Mouse (Mus musculus): ENCODE data around the gene Sfrp5. TPM values are rescaled to one million over a fixed set of nuclear protein-coding genes. Genes with fewer than 3 reads are reported as not detected.

Gene Sfrp5
- polyA plus RNA-seq, 1 experiment, result 0.10 TPM

- H3K27me3 ChIP-seq (ENCODE audit: control insufficient read depth, insufficient read depth, low read length), result no peaks in the 10 kb centered on the region
- H3K4me1 ChIP-seq (ENCODE audit: control insufficient read depth, insufficient read depth, low read length), result peaks cover 19% of the 10 kb centered on the region
- peak within 1 kb of the TSS; percentile 75 for H3K4me3 ChIP-seq (ENCODE audit: control insufficient read depth, low read depth, low read length)
- TF ChIP-seq POLR2A (IDR thresholded peaks at IDR 0.05; ENCODE audit: control insufficient read depth, low read depth, low read length) (peak; percentile 55; the same call in 1 of the 2 replicates), CTCF (IDR thresholded peaks at IDR 0.05; ENCODE audit: control insufficient read depth, insufficient read depth, insufficient replicate concordance, low read depth, low read length) (no peak)
- H3K27ac ChIP-seq (ENCODE audit: control insufficient read depth, insufficient read depth, low read depth, low read length), result peak within 1 kb of the TSS; percentile 32; the same call in 1 of the 2 replicates
- H3K36me3 ChIP-seq (ENCODE audit: control insufficient read depth, insufficient read depth, low read length), result no peaks in the 10 kb centered on the region
These were observed 38.3 kb downstream of the Sfrp5 start, which contains the start of gene Zfyve27 for GRCm38 (mm10) chr19:42163764-42164163. TSS of gene Zfyve27 (plus strand) at chr19:42163951.

- Histone ChIP-seq H3K4me3 (ENCODE audit: control insufficient read depth, low read depth, low read length) (no peak overlapping the region), H3K27me3 (ENCODE audit: control insufficient read depth, insufficient read depth, low read length) (no peaks in the 10 kb centered on the region), H3K36me3 (ENCODE audit: control insufficient read depth, insufficient read depth, low read length) (no peaks in the 10 kb centered on the region), H3K4me1 (ENCODE audit: control insufficient read depth, insufficient read depth, low read length) (peaks cover 4% of the 10 kb centered on the region), H3K27ac (ENCODE audit: control insufficient read depth, insufficient read depth, low read depth, low read length) (no peak overlapping the region)
- TF ChIP-seq CTCF (IDR thresholded peaks at IDR 0.05; ENCODE audit: control insufficient read depth, insufficient read depth, insufficient replicate concordance, low read depth, low read length) (no peak), POLR2A (IDR thresholded peaks at IDR 0.05; ENCODE audit: control insufficient read depth, low read depth, low read length) (no peak)
These were observed 43.6 kb downstream of the Sfrp5 start for GRCm38 (mm10) chr19:42158246-42159017.

GRCm38 (mm10) chr19:42157493-42158237 is 44.4 kb downstream of the Sfrp5 start:
- H3K36me3 ChIP-seq (ENCODE audit: control insufficient read depth, insufficient read depth, low read length), result no peaks in the 10 kb centered on the region
- no peak for TF ChIP-seq POLR2A (IDR thresholded peaks at IDR 0.05; ENCODE audit: control insufficient read depth, low read depth, low read length)
- no peak for TF ChIP-seq CTCF (IDR thresholded peaks at IDR 0.05; ENCODE audit: control insufficient read depth, insufficient read depth, insufficient replicate concordance, low read depth, low read length)
- H3K4me1 ChIP-seq (ENCODE audit: control insufficient read depth, insufficient read depth, low read length), result peaks cover 5% of the 10 kb centered on the region
- H3K27ac ChIP-seq (ENCODE audit: control insufficient read depth, insufficient read depth, low read depth, low read length), result no peak overlapping the region
- no peaks in the 10 kb centered on the region for H3K27me3 ChIP-seq (ENCODE audit: control insufficient read depth, insufficient read depth, low read length)
- no peak overlapping the region for H3K4me3 ChIP-seq (ENCODE audit: control insufficient read depth, low read depth, low read length)

- TF ChIP-seq CTCF (IDR thresholded peaks at IDR 0.05; ENCODE audit: control insufficient read depth, insufficient read depth, insufficient replicate concordance, low read depth, low read length) (peak; percentile 82), POLR2A (IDR thresholded peaks at IDR 0.05; ENCODE audit: control insufficient read depth, low read depth, low read length) (no peak)
- no peaks in the 10 kb centered on the region; the same call in 1 of the 2 replicates for H3K27me3 ChIP-seq (ENCODE audit: control insufficient read depth, insufficient read depth, low read length)
- H3K4me1 ChIP-seq (ENCODE audit: control insufficient read depth, insufficient read depth, low read length), result peaks cover 25% of the 10 kb centered on the region
- no peaks in the 10 kb centered on the region for H3K36me3 ChIP-seq (ENCODE audit: control insufficient read depth, insufficient read depth, low read length)
- no peak overlapping the region for H3K4me3 ChIP-seq (ENCODE audit: control insufficient read depth, low read depth, low read length)
- H3K27ac ChIP-seq (ENCODE audit: control insufficient read depth, insufficient read depth, low read depth, low read length), result no peak overlapping the region; the same call in 1 of the 2 replicates
These were observed 50.1 kb downstream of the Sfrp5 start for GRCm38 (mm10) chr19:42151990-42152389.

GRCm38 (mm10) chr19:42148569-42148860 is 53.5 kb downstream of the Sfrp5 start:
- TF ChIP-seq POLR2A (IDR thresholded peaks at IDR 0.05; ENCODE audit: control insufficient read depth, low read depth, low read length), result no peak
- no peak for TF ChIP-seq CTCF (IDR thresholded peaks at IDR 0.05; ENCODE audit: control insufficient read depth, insufficient read depth, insufficient replicate concordance, low read depth, low read length)
- no peak overlapping the region for H3K27ac ChIP-seq (ENCODE audit: control insufficient read depth, insufficient read depth, low read depth, low read length)
- peak overlapping the region; percentile 88 for H3K4me3 ChIP-seq (ENCODE audit: control insufficient read depth, low read depth, low read length)
- H3K4me1 ChIP-seq (ENCODE audit: control insufficient read depth, insufficient read depth, low read length), result peaks cover 30% of the 10 kb centered on the region
- no peaks in the 10 kb centered on the region for H3K36me3 ChIP-seq (ENCODE audit: control insufficient read depth, insufficient read depth, low read length)
- no peaks in the 10 kb centered on the region; the same call in 1 of the 2 replicates for H3K27me3 ChIP-seq (ENCODE audit: control insufficient read depth, insufficient read depth, low read length)

Other genes starting within 250 kb of the Sfrp5 start
- 45.8 and 46.5 TPM in 2 replicates for gene Mms19, start 221.1 kb downstream of the Sfrp5 start, polyA plus RNA-seq (2012; rRNA removed)
- 282 and 310 TPM in 2 replicates for gene Ubtd1, start 220.5 kb downstream of the Sfrp5 start, polyA plus RNA-seq (2012; rRNA removed)
- gene Ankrd2, start 166.3 kb downstream of the Sfrp5 start, polyA plus RNA-seq (2012; rRNA removed), result 0.62 and 0.63 TPM in 2 replicates
- 10.8 and 11.7 TPM in 2 replicates for gene Hoga1, start 156.6 kb downstream of the Sfrp5 start, polyA plus RNA-seq (2012; rRNA removed)
- gene 4933411K16Rik, start 150.0 kb downstream of the Sfrp5 start, polyA plus RNA-seq (2012; rRNA removed), result 1,397 and 1,535 TPM in 2 replicates
- 190 TPM in 2 replicates for gene Morn4, start 115.9 kb downstream of the Sfrp5 start, polyA plus RNA-seq (2012; rRNA removed)
- gene Pi4k2a, start 111.8 kb downstream of the Sfrp5 start, polyA plus RNA-seq (2012; rRNA removed), result 27.2 and 27.8 TPM in 2 replicates
- 8.4 and 10.8 TPM in 2 replicates for gene Avpi1, start 73.2 kb downstream of the Sfrp5 start, polyA plus RNA-seq (2012; rRNA removed)
- 5.5 and 5.9 TPM in 2 replicates for gene Marveld1, start 54.9 kb downstream of the Sfrp5 start, polyA plus RNA-seq (2012; rRNA removed)
- gene Zfyve27, start 38.3 kb downstream of the Sfrp5 start, polyA plus RNA-seq (2012; rRNA removed), result 57.8 and 60.3 TPM in 2 replicates
- gene Golga7b, start 45.3 kb upstream of the Sfrp5 start, polyA plus RNA-seq (2012; rRNA removed), result 6.7 and 8.7 TPM in 2 replicates
- gene Crtac1, start 229.5 kb upstream of the Sfrp5 start, polyA plus RNA-seq (2012; rRNA removed), result 3.7 and 4.6 TPM in 2 replicates